Mouse (Mus musculus): ENCODE measurements around the gene Cd247. TPM values are rescaled to one million over a fixed set of nuclear protein-coding genes. Genes with fewer than 3 reads are reported as not detected.

Cd247 gene
- polyA plus RNA-seq, 1 experiment: not detected

GRCm38 (mm10) chr1:165818145-165818860 is 29.8 kb downstream of the Cd247 start:
- Histone ChIP-seq H3K4me3 (no peak overlapping the region), H3K79me2 (ENCODE audit: control insufficient read depth, insufficient read depth) (no peaks in the 10 kb centered on the region), H3K27me3 (ENCODE audit: control insufficient read depth, insufficient read depth, insufficient read length) (peaks cover 5% of the 10 kb centered on the region), H3K4me2 (ENCODE audit: low read depth) (no peak overlapping the region), H3K36me3 (ENCODE audit: control insufficient read depth, insufficient read depth) (no peaks in the 10 kb centered on the region), H3ac (ENCODE audit: control insufficient read depth, insufficient read length) (no peak overlapping the region)
- TF ChIP-seq USF1 (IDR thresholded peaks at IDR 0.05; ENCODE audit: low read depth) (no peak), SRF (IDR thresholded peaks at IDR 0.05; ENCODE audit: control insufficient read depth, insufficient read length, low read depth) (no peak), CEBPB (IDR thresholded peaks at IDR 0.05; ENCODE audit: insufficient read depth, poor library complexity, severe bottlenecking) (no peak), MYOD1 (IDR thresholded peaks at IDR 0.05; ENCODE audit: control insufficient read depth in 1 of 3, insufficient read length in 2 of 3, low read depth in 2 of 3) (no peak), REST (IDR thresholded peaks at IDR 0.05; ENCODE audit: insufficient read depth, insufficient read length) (no peak), MYOG (IDR thresholded peaks at IDR 0.05; ENCODE audit: control insufficient read depth in 1 of 3, insufficient read depth in 1 of 3, insufficient read length in 2 of 3, low read depth in 2 of 3) (no peak), TCF3 (IDR thresholded peaks at IDR 0.05; ENCODE audit: insufficient read length, low read depth) (no peak), TCF12 (IDR thresholded peaks at IDR 0.05; ENCODE audit: insufficient read depth, poor library complexity, severe bottlenecking) (no peak), MAX (IDR thresholded peaks at IDR 0.05; ENCODE audit: low read depth) (no peak), E2F4 (IDR thresholded peaks at IDR 0.05; ENCODE audit: insufficient read depth) (no peak), POLR2AphosphoS2 (IDR thresholded peaks at IDR 0.05; ENCODE audit: insufficient read length, low read depth) (no peak), POLR2A (IDR thresholded peaks at IDR 0.05; ENCODE audit: insufficient read length, low read depth) (no peak)

GRCm38 (mm10) chr1:165819147-165819546 is 30.7 kb downstream of the Cd247 start:
- H3K79me2 ChIP-seq (ENCODE audit: control insufficient read depth, insufficient read depth): no peaks in the 10 kb centered on the region
- H3K4me2 ChIP-seq (ENCODE audit: low read depth): no peak overlapping the region
- no peaks in the 10 kb centered on the region for H3K36me3 ChIP-seq (ENCODE audit: control insufficient read depth, insufficient read depth)
- TF ChIP-seq MYOD1 (IDR thresholded peaks at IDR 0.05; ENCODE audit: control insufficient read depth in 1 of 3, insufficient read length in 2 of 3, low read depth in 2 of 3): no peak
- TF ChIP-seq POLR2A (IDR thresholded peaks at IDR 0.05; ENCODE audit: insufficient read length, low read depth): no peak
- TF ChIP-seq SRF (IDR thresholded peaks at IDR 0.05; ENCODE audit: control insufficient read depth, insufficient read length, low read depth): no peak
- H3K4me3 ChIP-seq: no peak overlapping the region
- H3K27me3 ChIP-seq (ENCODE audit: control insufficient read depth, insufficient read depth, insufficient read length): peaks cover 5% of the 10 kb centered on the region
- no peak overlapping the region for H3ac ChIP-seq (ENCODE audit: control insufficient read depth, insufficient read length)

GRCm38 (mm10) chr1:165822031-165822430 is 33.5 kb downstream of the Cd247 start:
- H3K4me2 ChIP-seq (ENCODE audit: low read depth): no peak overlapping the region
- peaks cover 5% of the 10 kb centered on the region for H3K27me3 ChIP-seq (ENCODE audit: control insufficient read depth, insufficient read depth, insufficient read length)
- H3K36me3 ChIP-seq (ENCODE audit: control insufficient read depth, insufficient read depth): no peaks in the 10 kb centered on the region
- TF ChIP-seq MYOD1 (IDR thresholded peaks at IDR 0.05; ENCODE audit: control insufficient read depth in 1 of 3, insufficient read length in 2 of 3, low read depth in 2 of 3) (no peak), TCF3 (IDR thresholded peaks at IDR 0.05; ENCODE audit: insufficient read length, low read depth) (no peak), CEBPB (IDR thresholded peaks at IDR 0.05; ENCODE audit: insufficient read depth, poor library complexity, severe bottlenecking) (no peak), TCF12 (IDR thresholded peaks at IDR 0.05; ENCODE audit: insufficient read depth, poor library complexity, severe bottlenecking) (no peak), POLR2A (IDR thresholded peaks at IDR 0.05; ENCODE audit: insufficient read length, low read depth) (no peak), MYOG (IDR thresholded peaks at IDR 0.05; ENCODE audit: control insufficient read depth in 1 of 3, insufficient read depth in 1 of 3, insufficient read length in 2 of 3, low read depth in 2 of 3) (no peak), POLR2AphosphoS2 (IDR thresholded peaks at IDR 0.05; ENCODE audit: insufficient read length, low read depth) (no peak)
- no peak overlapping the region for H3ac ChIP-seq (ENCODE audit: control insufficient read depth, insufficient read length)
- H3K79me2 ChIP-seq (ENCODE audit: control insufficient read depth, insufficient read depth): no peaks in the 10 kb centered on the region
- no peak overlapping the region for H3K4me3 ChIP-seq

GRCm38 (mm10) chr1:165828173-165828572 is 39.7 kb downstream of the Cd247 start:
- no peaks in the 10 kb centered on the region for H3K79me2 ChIP-seq (ENCODE audit: control insufficient read depth, insufficient read depth)
- H3K4me2 ChIP-seq (ENCODE audit: low read depth): no peak overlapping the region
- H3ac ChIP-seq (ENCODE audit: control insufficient read depth, insufficient read length): no peak overlapping the region
- TF ChIP-seq MAX (IDR thresholded peaks at IDR 0.05; ENCODE audit: low read depth) (no peak), CEBPB (IDR thresholded peaks at IDR 0.05; ENCODE audit: insufficient read depth, poor library complexity, severe bottlenecking) (no peak), REST (IDR thresholded peaks at IDR 0.05; ENCODE audit: insufficient read depth, insufficient read length) (no peak), MYOD1 (IDR thresholded peaks at IDR 0.05; ENCODE audit: control insufficient read depth in 1 of 3, insufficient read length in 2 of 3, low read depth in 2 of 3) (no peak), E2F4 (IDR thresholded peaks at IDR 0.05; ENCODE audit: insufficient read depth) (no peak), USF1 (IDR thresholded peaks at IDR 0.05; ENCODE audit: low read depth) (no peak), POLR2A (IDR thresholded peaks at IDR 0.05; ENCODE audit: insufficient read length, low read depth) (no peak), TCF3 (IDR thresholded peaks at IDR 0.05; ENCODE audit: insufficient read length, low read depth) (no peak), POLR2AphosphoS2 (IDR thresholded peaks at IDR 0.05; ENCODE audit: insufficient read length, low read depth) (no peak), SRF (IDR thresholded peaks at IDR 0.05; ENCODE audit: control insufficient read depth, insufficient read length, low read depth) (no peak)
- H3K4me3 ChIP-seq: no peak overlapping the region
- H3K27me3 ChIP-seq (ENCODE audit: control insufficient read depth, insufficient read depth, insufficient read length): no peaks in the 10 kb centered on the region
- no peaks in the 10 kb centered on the region for H3K36me3 ChIP-seq (ENCODE audit: control insufficient read depth, insufficient read depth)

- Histone ChIP-seq H3ac (ENCODE audit: control insufficient read depth, insufficient read length) (no peak overlapping the region), H3K79me2 (ENCODE audit: control insufficient read depth, insufficient read depth) (no peaks in the 10 kb centered on the region), H3K4me2 (ENCODE audit: low read depth) (no peak overlapping the region), H3K27me3 (ENCODE audit: control insufficient read depth, insufficient read depth, insufficient read length) (no peaks in the 10 kb centered on the region), H3K36me3 (ENCODE audit: control insufficient read depth, insufficient read depth) (no peaks in the 10 kb centered on the region), H3K4me3 (no peak overlapping the region)
- no peak for TF ChIP-seq MYOG (IDR thresholded peaks at IDR 0.05; ENCODE audit: control insufficient read depth in 1 of 3, insufficient read depth in 1 of 3, insufficient read length in 2 of 3, low read depth in 2 of 3)
- no peak for TF ChIP-seq CEBPB (IDR thresholded peaks at IDR 0.05; ENCODE audit: insufficient read depth, poor library complexity, severe bottlenecking)
- no peak for TF ChIP-seq REST (IDR thresholded peaks at IDR 0.05; ENCODE audit: insufficient read depth, insufficient read length)
- TF ChIP-seq MYOD1 (IDR thresholded peaks at IDR 0.05; ENCODE audit: control insufficient read depth in 1 of 3, insufficient read length in 2 of 3, low read depth in 2 of 3): no peak
- no peak for TF ChIP-seq USF1 (IDR thresholded peaks at IDR 0.05; ENCODE audit: low read depth)
- TF ChIP-seq MAX (IDR thresholded peaks at IDR 0.05; ENCODE audit: low read depth): no peak
- TF ChIP-seq POLR2AphosphoS2 (IDR thresholded peaks at IDR 0.05; ENCODE audit: insufficient read length, low read depth): no peak
- TF ChIP-seq SRF (IDR thresholded peaks at IDR 0.05; ENCODE audit: control insufficient read depth, insufficient read length, low read depth): no peak
- no peak for TF ChIP-seq E2F4 (IDR thresholded peaks at IDR 0.05; ENCODE audit: insufficient read depth)
- no peak for TF ChIP-seq POLR2A (IDR thresholded peaks at IDR 0.05; ENCODE audit: insufficient read length, low read depth)
Observed at GRCm38 (mm10) chr1:165828615-165829014, 40.1 kb downstream of the Cd247 start.
